Mouse (Mus musculus): ENCODE results near the gene Rftn1.

Gene Rftn1

DNA sequence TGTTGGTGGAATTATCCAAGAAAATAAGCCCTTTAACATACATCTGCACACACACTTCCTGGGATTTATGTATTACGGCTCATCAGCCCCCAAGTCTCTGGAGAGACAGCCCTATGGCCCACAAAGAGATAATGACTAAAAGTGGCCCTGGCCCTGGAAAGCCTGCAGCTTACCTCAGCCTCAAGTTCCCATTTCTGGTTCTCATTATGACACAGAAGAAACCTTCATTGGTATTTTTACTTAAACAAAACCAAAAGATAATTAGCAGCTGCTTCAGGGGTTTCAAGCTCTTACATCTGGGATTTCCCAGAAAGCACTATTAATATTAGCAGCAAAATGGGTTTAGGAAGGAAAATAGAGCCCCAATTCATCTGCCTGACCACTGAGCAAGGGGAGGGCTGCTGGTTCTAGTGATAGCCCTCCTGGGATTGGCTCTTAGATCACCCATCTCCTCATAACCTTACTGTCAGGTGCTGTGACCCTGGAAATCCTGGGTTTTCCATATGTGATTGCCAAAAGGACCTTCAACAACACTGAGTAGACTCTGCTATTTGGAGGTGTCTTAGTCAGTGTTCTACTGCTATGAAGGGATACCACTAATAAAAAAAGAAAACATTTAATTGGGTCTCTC, 14.8 kb upstream of the Rftn1 start:
- in situ Hi-C loops (cut with MboI, MseI): no loop called here

GRCm38 (mm10) chr17:50201828-50202445, 11.5 kb upstream of the Rftn1 start:
- in situ Hi-C loops (cut with MboI, MseI): no loop called here

GRCm38 (mm10) chr17:50199075-50199850, 8.8 kb upstream of the Rftn1 start:
- in situ Hi-C loops (cut with MboI, MseI): no loop called here

DNA sequence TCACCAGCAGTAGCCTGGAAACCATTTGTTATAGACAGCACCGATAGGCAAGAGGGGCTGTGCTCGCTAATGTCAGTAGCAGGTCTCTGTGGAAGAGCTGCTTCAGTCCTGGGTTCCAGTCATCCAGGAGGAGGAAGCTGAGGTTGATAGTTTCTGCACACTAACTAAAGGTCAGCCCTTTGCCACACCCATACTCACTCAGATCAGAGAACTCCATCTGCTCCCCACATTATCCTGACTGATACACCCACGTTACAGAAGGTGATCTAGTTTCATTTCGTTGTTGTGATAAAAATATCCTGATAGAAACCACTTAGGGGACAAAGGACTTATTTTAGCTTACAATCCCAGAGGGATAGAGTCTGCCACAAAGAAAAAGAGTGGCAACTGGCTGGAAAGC, 7.1 kb upstream of the Rftn1 start:
- in situ Hi-C loops (cut with MboI, MseI): no loop called here

- in situ Hi-C loops (cut with MboI, MseI): no loop called here
Observed at GRCm38 (mm10) chr17:50196005-50196672, 5.7 kb upstream of the Rftn1 start.

DNA sequence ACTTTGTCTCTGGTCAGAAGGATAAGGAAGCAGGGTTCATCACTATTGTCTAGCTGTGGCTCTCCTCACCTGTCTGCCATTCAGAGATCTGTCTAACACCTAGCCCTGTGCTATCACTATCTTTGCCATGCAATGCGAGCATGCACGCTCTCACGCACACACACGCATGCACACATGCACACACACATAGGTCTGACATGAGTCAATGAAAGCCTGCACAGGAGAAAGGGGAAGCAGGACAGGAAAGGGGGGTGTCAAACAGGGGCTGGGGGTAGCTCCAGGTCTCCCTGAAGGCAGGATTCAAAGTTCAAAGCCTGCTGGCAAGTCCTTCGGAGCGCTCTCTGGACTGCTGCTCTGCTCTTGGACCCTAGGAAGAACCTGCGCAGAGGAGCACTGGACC, 4.9 kb upstream of the Rftn1 start:
- in situ Hi-C loops (cut with MboI, MseI): no loop called here

DNA sequence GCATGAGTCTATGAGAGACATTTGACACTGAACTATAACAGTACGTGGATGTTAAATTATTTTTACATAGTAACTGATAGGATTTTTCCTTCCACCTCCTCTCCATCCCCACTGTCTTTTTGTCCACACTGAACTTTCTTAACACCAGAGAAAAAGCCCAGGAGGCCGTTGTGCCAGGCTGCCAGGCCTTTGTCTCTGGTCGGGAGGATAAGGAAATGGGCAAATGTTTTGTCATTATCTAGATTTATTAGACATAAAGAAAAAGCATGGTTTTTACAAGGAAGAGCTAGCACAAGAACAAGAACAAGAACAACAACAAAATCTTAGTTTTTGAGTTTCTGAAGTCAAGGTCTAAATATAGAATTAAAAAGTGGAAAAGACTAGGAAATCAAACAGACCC, 4.1 kb upstream of the Rftn1 start:
- in situ Hi-C loops (cut with MboI, MseI): no loop called here

DNA sequence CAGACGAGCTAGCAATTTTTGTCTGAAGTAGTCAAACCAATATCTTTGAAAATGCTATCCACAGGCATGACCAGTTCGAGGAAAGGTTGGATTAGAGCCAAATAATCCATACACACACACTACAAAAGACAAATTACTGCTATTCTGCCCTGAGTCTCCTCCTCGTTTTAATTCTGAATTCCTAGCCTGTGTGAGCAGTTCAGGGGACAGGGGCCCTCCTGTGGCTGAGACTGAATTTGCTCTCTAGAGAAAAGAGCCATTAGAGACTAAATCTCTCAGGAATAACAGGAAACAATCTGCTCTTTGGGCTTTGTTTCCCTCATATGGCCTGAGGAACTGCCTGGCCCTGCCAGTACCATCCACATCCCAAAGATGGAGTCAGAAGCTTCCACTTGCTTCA, 3.2 kb upstream of the Rftn1 start:
- in situ Hi-C loops (cut with MboI, MseI): no loop called here

DNA sequence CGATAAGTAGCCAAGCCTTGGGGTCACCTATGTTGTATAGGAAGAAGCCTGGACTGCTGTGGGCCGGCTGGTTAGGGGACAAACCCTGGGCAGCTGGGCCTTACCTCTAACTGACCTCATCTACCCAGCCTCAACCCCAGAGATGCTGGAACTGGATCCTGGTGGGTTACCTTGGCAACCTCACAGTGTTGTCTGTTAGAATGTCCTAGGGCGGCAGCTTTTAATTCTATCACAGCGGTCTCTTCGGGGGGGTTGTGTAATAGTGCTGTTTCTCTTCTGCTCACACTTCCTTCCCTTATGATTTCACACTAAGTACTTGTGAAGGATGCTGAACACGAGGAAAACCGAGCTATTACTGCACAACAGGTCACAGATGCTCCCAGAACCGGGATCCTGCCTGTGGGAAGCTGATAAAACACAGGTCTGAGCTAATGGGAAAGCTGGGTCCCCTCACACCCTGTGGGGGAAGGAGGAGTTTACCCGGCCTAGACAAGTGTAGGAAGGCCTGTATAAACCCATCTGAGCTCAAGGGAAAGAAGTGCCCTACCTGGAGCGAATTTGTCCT, 2.0 kb upstream of the Rftn1 start:
- in situ Hi-C loops (cut with MboI, MseI): no loop called here

DNA sequence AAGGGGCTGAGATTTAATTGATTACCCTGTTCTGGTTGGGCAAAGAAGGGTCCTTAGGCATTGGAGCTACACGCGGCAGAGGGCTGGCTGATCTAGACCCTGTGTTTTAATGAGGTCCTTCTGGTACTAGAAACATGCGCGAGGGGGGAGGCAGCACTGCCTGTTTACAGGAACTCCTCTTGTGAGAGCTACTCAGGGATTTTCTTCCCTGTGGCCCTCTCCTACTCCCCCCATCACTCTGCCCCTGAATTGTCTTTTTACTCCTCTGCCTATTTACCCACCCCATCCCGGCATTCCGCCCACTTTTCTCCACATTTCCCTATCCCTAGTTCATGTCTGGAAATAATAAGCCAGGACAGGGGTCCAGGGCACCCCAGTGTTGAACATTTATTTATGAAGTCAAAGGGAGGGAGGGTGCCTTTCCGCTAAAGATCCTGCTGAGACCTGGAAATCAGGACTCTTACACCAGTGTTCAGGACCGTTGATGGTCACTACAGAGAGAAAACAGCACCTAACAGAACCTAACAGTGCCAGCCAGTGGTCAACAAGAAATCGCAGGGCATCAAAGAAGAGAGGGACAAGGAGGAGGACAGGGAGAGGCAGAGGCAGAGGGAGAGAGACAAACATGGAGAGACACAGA, 964 bp upstream of the Rftn1 start:
- in situ Hi-C loops (cut with MboI, MseI): no loop called here

GRCm38 (mm10) chr17:50189381-50190012, 977 bp downstream of the Rftn1 start:
- in situ Hi-C loops (cut with MboI, MseI): no loop called here

GRCm38 (mm10) chr17:50188662-50189345, 1.7 kb downstream of the Rftn1 start:
- in situ Hi-C loops (cut with MboI, MseI): no loop called here

DNA sequence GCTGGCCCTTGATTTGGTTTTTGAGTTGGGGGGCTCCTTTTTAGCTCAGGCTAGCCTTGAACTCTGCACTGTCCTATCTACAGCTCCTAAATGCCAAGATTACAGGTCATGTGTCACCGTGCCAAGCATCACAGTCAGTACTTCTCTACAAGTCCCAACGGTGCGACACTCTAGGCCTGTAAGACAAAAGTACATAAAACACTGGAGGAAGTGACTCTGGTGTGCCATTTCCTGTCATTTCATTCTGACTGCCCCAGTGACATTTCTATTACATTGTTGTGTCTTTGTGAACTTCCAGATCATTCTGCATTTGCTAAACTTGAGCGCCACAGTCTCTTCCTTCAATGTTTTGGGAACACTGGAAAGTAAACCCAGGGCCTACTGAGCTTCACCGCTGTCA, 4.9 kb downstream of the Rftn1 start:
- in situ Hi-C loops (cut with MboI, MseI): no loop called here

DNA sequence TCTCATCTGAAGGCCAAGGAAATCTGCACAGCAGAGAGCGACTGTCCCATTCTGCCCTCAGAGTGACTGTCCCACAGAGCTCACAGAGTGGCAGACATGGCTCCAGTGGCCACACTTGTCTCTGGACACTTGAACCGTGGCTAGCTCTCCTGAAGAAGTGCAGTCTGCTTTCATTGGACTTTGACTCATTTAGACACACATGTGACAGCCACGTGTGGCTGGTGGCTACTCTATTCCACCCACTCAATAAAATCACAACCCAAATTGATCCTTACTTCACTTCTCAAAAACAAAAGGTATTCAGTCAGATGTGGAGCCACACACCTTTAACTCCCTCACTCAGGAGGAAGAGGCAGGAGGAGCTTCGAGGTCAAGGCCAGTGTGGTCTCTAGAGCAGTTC, 5.4 kb downstream of the Rftn1 start:
- in situ Hi-C loops (cut with MboI, MseI): no loop called here

DNA sequence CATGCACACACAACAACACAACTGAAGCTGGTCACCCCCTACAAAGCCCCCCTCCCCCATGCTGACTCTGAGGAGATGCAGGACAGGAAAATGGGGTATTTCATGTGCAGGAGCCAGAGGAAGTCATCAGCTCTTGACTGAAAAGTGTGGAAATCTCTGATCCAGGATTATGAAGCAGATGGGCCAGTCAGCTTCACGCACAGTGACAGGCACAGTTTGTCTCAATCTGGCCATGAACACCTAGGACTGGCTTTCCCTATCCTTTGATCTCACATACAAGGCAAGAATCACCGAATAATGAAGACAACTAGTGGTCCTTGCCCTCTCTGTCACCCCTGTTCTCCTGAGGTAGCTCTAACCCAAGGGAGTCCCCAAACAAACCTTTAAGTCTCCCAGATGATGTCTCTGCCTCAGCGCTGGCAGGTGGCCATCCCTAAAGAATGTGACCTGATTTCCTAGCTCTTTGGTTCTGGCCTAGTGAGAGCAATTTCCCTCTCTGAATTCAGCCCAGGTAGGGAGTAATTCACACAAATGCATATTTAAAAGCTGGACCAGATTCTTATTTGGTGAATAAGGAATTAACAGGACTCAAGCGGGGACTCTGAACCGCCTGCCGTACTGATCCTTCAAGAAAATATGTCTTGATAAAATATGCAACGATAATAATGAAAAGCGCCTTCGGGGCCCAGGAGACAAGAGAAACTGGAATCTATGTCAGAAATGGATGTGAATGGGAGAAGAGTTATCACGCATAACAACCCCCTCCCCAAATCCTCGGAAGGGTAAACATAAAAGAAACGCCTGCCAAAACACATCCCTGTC, 6.0 kb downstream of the Rftn1 start:
- in situ Hi-C loops (cut with MboI, MseI): no loop called here

DNA sequence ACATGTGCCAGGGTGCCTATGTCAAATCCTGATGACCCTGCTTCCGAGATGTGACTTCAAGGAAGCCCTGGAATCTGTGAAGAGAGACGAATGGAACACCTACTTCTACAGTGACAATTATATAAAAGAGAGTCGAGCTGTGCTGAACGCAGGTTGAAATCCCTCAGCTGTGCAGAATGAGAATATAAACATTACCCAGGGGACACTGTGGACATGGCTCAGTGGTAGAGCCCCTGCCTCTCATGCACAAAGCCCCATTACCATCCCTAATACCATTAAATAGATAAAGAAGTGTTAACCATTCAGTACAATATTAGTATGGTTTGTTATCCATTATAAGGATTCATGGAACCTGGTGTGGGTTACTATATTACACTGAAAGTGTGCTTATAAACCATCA, 7.2 kb downstream of the Rftn1 start:
- in situ Hi-C loops (cut with MboI, MseI): no loop called here

- in situ Hi-C loops (cut with MboI, MseI): no loop called here
Observed at GRCm38 (mm10) chr17:50182542-50182951, 7.9 kb downstream of the Rftn1 start.

DNA sequence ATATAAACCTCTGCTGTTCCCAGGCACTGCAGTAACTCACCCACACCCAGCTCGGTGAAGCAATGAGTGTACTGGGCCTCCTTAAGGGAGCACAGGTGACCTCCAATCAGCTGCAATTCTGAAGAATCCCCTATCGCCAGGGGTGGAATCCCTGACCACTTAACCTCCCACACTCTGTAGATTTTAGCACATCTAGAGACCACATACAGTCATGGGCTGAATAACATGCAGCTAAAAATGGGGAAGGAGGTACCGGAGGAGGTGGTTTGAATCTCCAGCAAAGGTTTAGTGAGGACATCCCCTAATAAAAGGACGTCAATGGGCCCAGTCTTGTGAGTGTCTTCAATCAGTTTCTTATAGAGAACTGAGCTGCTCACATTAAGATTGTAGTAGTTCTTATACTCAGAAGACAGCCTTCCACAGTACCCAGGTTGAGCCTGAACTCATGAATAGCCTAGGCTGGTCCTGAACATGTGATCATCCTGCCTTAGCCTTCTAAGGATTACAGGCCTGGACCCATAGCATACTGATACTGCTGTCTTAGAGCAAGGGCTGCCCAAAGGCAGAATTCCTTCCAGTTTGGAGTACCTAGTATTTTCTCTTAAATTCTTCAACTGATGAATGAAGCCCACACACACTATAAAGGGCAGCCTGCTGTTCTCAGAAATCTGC, 9.4 kb downstream of the Rftn1 start:
- in situ Hi-C loops (cut with MboI, MseI): no loop called here

DNA sequence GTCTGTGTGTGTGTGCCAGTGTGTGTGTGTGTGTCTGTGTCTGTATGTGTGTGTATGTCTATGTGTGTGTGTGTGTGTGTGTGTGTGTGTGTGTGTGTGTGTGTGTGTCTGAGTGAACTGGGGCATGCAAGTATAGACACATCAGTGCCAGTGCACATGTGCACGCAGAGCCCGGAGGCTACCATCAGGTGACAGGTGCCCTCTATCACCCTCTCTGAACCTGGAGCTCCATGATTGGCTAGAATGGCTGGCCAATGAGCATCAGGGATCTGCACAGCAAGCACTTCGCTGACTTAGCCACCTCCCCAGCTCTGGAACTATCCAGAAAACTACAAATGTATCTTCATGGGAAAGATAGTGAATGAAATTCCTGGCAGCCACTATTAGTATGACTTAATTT, 16.7 kb downstream of the Rftn1 start:
- in situ Hi-C loops (cut with MboI, MseI): no loop called here

All from T-helper 2 cell (primary cell).